Mouse (Mus musculus) inflammation-experienced regulatory T-cells (primary cell): ENCODE measurements around the gene 1700020N01Rik. TPM values are rescaled to one million over a fixed set of nuclear protein-coding genes. Genes with fewer than 3 reads are reported as not detected.

Experiments used
- polyA plus RNA-seq, 2 experiments: library from polyadenylated mRNA; unstranded; fragments of 100-300 nt; shearing (Covaris generic); gene quantifications; one replicate each; pipeline ENCODE4 v1.2.1; 2017

Gene 1700020N01Rik
- not detected for polyA plus RNA-seq

GRCm38 (mm10) chr10:21592896-21593380 lies at the start of gene 1700020N01Rik:
1700020N01Rik (plus strand) TSS chr10:21593145.

Other genes with a start within 250 kb of the 1700020N01Rik start
- 1 to 10 TPM in 1 of 2 experiments, under 1 TPM in 1; 0.18 to 2.9 TPM for gene Aldh8a1, start 215.9 kb upstream of the 1700020N01Rik start, polyA plus RNA-seq